Mouse (Mus musculus): ENCODE results near the gene Rhov.

Rhov gene

DNA sequence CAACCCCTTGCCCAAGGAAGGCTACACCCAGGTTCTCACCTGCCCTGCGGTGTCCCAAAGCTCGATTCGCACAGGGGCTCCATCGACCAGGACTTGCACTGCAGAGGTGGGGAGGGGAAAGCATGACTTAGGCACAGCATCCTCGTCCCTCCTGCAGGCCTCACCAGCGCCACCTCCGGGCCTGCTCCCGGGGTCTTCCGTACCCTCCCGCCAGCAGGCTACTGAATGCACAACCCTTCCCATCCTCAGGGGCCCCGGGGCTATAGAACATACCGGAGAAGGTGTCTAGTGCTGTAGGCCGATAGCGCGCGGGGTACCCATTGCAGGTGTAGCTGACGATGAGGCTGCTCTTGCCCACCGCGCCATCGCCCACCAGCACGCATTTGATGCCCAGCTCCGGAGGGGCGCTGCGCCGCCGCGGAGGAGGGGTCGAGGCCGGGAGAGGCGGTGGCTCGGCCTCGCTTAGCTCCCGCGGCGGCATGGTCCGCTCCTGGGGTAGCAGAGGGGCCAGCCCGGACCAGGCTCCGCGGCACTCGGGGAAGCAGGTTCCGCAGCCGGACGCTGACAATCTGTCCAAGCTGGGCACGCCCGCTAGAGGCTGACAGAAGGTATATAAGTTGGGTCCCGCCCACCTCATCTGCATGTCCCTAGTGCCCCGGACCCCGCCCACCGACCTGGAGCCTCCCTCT lies at the start of gene Rhov:
Gene Rhov (minus strand): TSS at position 630 of the 689 bp plus-strand sequence.
- DNase-seq (ENCODE audit: low read depth): peak; percentile 47

DNA sequence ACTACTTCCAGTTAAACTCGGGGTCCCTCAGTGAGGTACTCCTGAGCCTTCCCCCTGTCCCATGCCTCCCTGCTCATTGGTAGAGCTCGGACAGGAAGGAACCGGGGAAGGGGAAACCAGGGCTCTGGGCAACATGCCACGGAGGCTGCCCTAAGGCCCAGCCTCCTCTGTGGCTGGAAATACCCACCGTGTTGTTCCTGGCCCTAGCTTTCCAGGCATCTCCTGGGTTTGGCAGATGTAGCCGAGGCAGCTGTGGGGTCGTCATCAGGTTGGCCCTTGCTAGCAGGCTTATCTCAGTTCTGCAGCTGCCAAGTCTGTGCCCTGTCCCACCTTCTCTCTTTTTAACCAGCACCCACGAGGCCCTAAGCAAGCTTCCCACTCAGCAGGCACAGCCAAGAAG lies 49.5 kb upstream of the Rhov start:
- no peak for DNase-seq (ENCODE audit: low read depth)

DNA sequence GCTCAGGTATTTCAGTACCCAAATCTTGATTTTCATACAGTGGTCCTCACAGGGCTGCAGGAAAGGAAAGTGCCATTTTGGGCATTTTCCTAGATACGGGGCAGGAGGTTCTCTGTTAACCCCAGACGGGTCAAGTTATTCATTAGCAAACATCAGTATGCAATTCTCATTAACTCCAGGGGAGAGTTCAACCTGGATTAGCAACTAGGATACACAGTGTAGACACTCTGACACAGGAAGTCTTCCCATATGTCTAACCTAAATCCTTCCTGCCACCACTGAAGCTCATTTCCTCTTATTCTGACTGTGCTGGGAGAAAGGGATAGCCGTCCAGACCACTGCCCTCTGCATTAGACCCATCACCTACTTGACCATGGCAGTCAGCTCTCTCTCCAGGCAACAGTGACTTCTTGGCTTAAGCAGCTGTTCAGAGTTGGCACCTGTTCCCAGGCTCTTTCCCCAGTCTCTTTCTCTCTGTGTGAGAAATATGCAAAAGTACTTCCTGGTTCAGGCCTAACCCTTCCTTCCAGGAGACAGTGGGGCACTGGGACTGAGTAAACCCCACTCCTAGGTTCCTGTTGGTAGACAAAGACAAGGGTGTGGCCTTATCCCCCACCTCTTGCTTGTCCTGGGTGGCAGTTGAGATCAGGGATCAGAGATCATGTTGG lies 47.1 kb upstream of the Rhov start:
- DNase-seq (ENCODE audit: low read depth): no peak

DNA sequence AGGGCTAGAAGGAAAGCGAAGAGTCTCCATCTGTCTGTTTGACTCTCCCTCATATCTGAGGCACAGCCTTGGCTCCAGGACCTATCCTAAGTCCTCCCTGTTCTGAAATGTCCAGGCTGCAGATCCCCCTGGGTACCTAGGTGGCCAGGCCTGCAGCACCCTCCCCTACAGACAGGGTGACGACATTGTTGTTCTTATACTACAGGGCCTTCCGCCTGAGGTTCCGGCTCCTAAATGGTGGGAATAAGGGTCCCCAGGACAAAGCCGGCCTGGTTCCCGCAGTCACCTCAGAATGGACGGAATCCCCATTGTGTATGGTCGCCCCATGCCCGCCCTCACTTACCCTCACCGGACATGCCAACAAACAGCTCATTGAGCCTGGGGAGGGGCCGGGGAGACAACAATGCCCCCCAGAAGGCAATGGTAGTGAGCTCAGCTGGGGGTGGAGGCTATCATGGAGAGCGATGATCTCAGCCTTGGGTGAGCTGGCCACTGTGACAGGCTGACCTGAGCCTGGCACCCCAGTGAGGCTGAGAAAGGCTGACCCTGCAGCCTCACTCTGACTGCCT lies 43.8 kb upstream of the Rhov start:
- no peak for DNase-seq (ENCODE audit: low read depth)

DNA sequence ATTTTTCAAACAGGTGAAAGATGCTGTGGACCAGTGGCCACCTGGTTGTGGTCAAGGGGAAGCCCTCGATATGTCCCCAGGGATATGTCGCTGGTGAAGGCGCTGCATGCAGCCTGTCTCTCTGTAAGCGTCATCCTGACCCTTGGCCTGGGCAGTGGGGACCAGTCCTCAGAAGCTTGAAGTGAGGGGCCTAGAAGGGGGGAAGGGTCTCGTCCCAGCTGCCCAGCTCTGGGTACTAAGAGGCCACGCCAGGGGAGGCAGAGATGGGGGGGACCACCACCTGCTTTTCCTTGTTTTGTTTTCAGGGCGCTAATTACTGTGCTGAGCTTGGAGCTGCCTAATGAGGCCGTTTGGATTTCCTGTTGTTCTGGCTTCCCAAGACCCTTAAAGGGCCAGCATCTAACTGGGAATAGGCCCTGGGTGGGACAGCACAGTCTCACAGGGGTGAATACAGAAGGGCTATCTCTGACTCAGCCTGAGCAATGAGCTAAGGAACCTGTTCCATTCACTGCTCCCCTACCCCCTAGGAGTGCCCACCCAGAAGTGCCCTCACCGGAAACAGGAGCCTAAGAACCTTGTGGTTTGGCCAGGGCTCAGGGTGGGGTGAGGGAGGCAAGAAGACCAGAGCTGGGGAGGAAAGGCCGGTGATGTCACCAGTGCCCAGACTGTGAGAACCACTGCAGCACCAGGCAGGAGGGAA lies 42.9 kb upstream of the Rhov start:
- no peak for DNase-seq (ENCODE audit: low read depth)

DNA sequence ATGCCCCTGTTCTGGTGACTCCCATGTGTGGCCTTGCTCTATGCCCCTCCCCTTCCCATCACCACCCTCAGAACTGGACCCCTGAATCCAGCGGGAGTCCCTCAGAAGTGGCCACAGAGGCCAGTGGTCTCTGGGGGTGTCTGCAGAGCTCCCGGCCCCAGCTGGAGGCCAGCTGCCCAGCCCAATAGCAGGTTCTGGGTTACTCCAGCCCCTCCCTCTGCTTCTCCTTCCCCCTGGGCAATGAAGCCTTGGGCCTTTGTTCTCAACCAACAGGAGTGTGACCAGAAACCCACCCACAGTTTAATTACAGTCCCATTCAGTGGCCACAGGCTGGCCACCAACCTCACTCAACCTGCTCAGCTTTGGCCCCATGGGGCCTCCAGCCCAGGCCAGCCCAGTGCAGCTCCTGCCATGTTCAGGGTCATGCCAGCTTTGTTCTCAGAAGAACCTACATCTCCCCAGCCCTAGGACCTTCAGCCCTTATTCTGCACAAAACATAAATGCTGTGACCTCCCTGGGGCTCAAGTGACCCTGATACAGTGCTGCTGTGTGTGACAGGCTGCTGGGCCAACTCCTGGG lies 41.4 kb upstream of the Rhov start:
- no peak for DNase-seq (ENCODE audit: low read depth)

DNA sequence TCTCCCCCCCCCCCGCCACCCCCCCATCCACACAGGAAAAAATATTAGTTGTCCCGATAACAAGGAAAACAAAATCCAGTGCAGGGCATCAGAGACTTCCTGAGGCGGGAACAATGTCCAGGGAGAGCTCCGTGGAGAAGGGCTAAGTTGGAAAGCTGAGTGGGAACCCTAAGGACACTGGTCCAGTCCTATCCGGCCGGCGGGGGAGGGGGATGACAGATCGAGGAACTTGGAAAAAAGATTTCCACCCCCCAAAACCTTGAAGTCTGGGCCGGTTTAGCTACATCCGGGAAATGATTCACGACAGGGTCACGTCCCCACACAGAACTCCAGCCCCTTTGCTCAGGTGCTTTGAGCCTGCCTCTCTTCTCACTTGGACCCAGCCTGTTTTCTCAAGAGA lies 40.5 kb upstream of the Rhov start:
- DNase-seq (ENCODE audit: low read depth): no peak

DNA sequence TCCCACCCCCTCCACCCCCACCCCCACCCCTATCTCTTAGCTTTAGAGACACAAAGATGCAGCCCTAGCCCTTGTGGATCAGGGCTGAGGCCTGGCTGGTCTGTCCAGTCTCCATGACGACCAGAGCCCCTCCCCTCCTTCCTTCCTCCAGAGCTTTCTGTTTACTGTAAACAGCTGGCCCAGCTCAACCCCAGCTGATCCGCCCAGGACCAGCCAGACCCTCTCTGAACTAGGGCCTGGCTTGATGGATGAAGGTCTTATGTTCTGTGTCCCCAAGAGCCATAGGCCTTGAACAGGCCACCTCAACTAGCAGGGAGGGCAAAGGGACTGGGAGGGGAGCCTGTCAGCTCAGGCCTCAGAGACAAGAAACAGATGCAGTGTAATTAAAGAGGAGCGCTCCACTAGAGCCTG lies 33.7 kb upstream of the Rhov start:
- DNase-seq (ENCODE audit: low read depth): no peak

DNA sequence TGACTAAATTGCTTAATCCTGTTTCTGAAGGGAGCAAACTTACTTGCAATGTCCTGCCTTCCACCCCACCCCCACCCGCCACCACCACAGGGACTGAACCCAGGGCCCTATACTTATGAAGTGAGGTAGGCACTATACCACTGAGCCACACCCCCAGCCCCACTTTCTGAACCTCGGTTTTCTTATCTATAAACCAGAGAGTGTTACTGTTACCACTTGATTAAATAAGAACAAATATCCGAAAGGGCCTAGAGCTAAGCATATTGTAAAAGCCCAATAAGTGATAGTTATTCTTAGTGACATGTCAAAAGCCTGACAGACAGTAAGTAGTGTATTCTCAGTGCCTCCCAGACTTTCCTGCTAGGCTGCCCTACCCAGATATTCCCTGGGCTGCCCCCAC lies 33.3 kb upstream of the Rhov start:
- DNase-seq (ENCODE audit: low read depth): no peak

DNA sequence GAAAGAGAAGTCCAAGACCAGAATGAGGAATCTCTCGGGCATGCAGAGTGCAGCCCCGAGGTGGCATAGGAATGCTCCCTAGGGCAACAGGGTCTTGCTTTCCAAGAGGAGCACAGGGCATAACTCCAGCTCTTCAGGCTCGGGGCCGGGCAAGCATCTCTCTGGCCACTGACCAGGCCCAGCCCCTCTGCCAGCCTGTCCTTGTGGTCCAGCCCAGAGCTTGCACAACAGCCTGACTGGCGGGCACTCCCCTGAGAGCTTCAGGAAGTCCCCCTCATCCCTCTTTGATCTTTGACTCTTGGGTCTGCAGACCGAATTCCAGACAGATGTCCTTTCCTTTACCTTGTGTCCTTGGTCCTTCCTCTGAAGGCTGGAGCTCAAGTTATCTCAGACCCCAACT lies 31.8 kb upstream of the Rhov start:
- DNase-seq (ENCODE audit: low read depth): no peak

DNA sequence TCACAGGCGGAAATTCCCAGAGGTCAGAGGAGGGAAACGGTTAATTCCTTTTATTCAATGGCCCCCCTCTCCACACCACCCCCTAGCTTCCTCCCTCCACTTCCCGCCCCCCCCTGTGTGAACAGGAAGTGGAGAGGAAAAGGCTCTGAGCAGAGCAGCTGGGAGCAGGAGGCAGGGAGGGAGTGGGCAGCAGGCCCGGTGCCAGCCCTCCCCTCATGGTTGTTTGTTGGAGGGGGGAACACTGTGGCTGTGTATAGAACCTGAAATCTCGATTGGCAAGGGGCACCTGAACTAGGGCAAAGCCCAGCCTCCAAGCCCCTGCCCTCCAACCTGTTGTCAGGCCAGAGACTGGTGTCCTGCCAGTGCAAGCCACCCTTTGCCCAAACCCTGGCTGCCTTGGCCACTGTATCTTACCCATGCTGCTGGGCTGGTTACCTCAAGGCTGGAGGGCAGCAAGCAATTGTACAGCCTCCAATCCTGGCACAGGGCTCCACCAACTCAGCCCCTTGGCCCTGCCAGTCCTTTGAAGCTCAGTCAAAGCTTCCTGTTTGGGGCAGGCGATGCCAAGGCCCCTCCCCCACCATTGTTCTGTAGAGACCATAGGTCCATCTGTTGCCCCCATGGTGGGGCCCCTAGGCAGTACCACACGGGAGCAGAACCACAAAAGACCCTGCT lies 29.9 kb upstream of the Rhov start:
- peak; percentile 48 for DNase-seq (ENCODE audit: low read depth)

DNA sequence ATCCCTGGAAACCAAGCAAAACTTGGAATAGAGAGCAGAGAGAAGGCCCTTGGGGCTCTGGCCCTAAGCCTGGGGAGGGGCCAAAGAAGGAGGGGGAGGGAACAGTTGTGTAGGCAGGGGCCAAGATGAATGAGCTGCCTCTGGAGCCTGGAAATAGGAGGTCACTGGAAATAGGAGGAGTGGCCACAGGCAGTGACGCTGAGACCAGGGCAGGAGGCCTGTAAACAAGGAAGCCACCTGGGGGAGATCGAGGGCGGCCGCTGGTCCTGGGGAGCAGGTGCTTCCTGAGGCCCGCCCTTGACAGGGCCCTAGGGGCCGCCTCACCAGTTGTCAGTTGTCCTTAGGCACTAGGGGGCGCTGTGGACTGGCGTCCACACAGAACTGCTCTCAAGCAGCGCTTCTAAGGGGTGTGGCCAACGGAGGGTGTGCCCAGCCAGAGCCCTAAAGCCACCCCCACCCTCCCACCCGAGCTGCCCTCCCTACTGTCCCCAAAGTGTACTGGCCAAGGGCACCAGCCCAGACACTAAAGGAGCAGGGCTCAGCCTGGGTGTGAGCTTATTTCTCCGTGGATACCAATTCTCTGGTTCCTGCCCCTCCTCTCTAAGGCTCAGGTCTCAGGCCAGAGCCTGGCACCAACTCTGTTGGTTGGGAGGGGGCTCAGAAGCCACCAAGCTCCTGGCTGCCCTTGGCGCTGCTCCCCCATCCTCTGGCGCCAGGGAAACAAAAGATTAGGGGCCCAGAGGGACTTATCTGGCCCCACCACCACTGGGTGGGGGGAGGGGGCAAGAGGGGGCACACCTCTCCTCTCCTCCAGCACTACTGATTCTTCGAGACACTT lies 29.1 kb upstream of the Rhov start:
- DNase-seq (ENCODE audit: low read depth): peak; percentile 94

DNA sequence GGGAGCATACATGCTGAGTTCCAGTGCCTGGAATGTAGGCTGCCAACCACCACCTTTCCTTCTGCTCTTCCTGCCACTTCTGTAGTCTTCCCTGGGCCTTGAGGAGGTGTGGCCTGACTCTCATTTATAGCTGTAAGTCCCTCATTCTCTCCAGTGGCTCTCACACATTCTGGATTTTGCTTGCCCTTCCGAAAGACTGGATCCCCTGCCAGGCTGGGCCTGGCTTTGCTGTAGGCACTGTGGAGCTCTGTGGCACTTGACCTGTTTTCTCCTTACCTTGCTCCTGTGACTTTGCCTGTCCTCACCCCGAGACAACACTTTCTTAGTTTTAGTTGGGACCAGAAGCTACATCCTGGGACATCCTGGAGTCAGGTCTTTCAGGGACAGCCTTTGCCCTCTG lies 27.8 kb upstream of the Rhov start:
- DNase-seq (ENCODE audit: low read depth): no peak

DNA sequence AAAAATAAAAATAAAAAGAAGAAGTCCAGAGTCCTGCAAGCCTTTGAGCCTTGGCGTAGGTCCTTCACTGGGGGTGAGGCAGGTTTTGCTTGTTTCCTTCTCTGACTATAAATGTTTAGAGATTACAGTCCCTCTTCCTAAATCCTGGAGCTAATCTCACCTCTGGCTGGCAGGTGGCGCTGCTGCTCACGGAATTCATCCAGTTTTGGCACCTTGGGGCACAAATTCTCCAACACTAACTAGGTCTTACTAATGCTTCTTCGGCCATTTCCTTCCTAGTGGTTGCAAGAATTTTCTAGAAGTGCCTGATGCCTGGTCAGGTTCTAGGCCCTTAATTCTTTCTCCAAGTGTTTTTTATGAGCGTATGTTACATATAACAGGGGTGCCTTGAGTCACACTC lies 27.3 kb upstream of the Rhov start:
- DNase-seq (ENCODE audit: low read depth): peak; percentile 73

DNA sequence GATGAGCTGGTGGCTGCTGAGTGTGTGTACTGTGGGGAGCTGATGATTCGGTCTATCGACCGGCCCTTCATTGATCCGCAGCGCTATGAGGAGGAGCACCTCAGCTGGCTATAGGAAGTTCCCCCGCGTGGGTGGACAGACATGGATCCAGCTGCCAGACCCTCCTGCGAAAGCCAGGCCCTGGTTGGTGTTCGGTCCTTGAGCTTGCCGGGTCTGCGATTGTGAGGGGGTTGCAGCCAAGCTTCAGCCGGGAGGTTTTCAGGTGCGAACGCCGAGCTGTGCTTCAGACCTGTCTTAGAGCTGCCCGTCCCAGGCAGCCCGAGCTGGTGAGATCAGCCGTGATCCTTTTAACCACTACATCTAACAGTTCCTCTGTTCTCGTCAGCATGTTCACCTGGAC lies 26.4 kb upstream of the Rhov start:
- DNase-seq (ENCODE audit: low read depth): no peak

DNA sequence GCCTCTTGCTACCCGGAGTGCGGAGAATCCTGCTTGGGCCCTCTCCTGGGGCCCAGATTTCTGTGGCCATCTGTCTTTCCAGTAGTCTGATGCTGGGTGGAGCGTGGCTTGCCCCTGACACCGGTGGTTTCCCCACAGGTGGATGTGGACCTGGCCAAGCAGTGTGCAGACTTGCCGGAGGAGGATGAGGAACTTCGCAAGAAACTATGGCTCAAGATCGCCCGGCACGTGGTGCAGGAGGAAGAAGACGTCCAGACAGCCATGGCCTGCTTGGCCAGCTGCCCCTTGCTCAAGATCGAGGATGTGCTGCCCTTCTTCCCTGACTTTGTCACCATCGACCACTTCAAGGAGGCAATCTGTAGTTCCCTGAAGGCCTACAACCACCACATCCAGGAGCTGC lies 25.7 kb upstream of the Rhov start:
- no peak for DNase-seq (ENCODE audit: low read depth)

DNA sequence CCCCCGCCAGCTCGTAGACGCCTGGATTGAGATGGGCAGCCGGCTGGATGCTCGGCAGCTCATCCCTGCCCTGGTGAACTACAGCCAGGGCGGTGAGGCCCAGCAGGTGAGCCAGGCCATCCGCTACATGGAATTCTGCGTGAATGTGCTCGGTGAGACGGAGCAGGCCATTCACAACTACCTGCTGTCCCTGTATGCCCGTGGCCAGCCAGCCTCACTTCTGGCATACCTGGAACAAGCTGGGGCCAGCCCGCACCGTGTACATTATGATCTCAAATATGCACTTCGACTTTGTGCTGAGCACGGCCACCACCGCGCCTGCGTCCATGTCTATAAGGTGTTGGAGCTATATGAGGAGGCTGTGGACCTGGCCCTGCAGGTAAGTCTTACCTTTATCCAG lies 23.3 kb upstream of the Rhov start:
- no peak for DNase-seq (ENCODE audit: low read depth)

DNA sequence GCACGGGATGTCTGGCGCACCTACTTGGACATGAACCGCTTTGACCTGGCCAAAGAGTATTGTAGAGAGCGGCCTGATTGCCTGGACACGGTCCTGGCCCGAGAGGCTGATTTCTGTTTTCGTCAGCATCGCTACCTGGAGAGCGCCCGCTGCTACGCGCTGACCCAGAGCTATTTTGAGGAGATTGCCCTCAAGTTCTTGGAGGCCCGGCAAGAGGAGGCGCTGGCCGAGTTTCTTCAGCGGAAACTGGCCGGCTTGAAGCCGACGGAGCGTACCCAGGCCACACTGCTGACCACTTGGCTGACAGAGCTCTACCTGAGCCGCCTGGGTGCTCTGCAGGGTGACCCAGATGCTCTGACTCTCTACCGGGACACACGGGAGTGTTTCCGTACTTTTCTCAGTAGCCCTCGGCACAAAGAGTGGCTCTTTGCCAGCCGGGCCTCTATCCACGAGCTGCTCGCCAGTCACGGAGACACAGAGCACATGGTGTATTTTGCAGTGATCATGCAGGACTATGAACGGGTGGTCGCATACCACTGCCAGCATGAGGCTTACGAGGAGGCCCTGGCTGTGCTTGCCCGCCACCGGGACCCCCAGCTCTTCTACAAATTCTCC lies 22.8 kb upstream of the Rhov start:
- DNase-seq (ENCODE audit: low read depth): no peak

DNA sequence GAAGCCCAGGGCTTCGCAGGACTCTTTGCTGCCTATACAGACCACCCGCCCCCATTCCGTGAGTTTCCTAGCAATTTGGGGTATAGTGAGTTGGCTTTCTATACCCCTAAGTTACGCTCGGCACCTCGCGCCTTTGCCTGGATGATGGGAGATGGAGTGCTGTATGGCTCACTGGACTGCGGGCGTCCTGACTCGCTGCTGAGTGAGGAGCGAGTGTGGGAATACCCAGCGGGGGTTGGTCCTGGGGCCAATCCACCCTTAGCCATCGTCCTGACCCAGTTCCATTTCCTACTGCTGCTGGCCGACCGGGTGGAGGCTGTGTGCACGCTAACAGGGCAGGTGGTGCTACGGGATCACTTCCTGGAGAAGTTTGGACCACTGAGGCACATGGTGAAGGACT lies 22.2 kb upstream of the Rhov start:
- DNase-seq (ENCODE audit: low read depth): no peak

DNA sequence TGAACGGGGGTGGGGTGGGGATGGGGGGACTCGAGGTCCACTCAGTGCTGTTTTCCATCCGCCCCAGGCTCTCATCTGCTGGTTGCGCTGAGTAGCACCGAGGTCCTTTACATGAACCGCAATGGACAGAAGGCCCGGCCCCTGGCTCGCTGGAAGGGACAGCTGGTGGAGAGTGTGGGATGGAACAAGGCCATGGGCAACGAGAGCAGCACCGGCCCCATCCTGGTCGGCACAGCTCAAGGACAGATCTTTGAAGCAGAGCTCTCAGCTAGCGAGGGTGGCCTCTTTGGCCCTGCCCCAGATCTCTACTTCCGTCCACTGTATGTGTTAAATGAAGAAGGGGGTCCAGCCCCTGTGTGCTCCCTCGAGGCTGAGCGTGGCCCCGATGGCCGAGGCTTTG lies 21.8 kb upstream of the Rhov start:
- DNase-seq (ENCODE audit: low read depth): no peak

DNA sequence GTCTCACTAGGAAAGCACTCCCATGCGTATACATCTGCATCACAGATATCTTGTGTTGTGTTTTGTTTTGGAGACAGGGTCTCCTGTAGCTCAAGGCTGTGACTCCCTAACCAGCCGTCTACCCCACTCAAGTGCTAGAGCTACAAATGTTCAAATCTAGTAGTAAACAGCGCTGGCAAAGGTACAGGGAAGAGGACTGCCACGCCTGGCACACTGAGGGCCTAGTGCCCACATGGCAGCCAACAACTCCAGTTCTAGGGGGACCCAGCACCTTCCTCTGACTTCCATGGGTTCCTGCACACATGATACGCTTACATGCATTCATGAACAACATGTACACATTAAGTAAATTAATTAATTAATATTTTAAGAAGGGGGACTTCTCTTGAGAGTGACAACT lies 21.2 kb upstream of the Rhov start:
- no peak for DNase-seq (ENCODE audit: low read depth)
